9 mouse cellular contexts compared by ENCODE assay signal in genomic region chr11:84760622-84761196, GRCm38 (mm10). TPM values are rescaled to one million over a fixed set of nuclear protein-coding genes. Genes with fewer than 3 reads are reported as not detected.
DNase-seq lines count a peak whose midpoint lies in the region; ATAC-seq and TF ChIP-seq lines count a peak whose summit lies in the region.
"Had no signal": no experiment of that assay in that cellular context is flagged by ENCODE, and none has a peak within 500 bp of the region (broad histone marks: within the 10 kb centered on the region; RNA-seq: fewer than 3 reads in every experiment).

No protein-coding gene starts in this region.

- intact Hi-C loops in left cerebral cortex, postnatal 36 days (cut with DNase I): no loop called here

- no peak overlapping the region for H3K4me3 ChIP-seq in lung, embryonic 14.5 days (ENCODE audit: low read depth, low read length)
- no peak overlapping the region for H3K4me3 ChIP-seq in hindbrain, embryonic 11.5 days (ENCODE audit: low read depth, low read length)
- no peak overlapping the region for H3K4me3 ChIP-seq in intestine, embryonic 16.5 days (ENCODE audit: low read length)

- H3K27ac ChIP-seq in lung, embryonic 14.5 days (ENCODE audit: low read depth): no peak overlapping the region
- peak overlapping the region; percentile 25; the same call in 1 of the 2 replicates for H3K27ac ChIP-seq in hindbrain, embryonic 11.5 days (ENCODE audit: low read depth, low read length)
- no peak overlapping the region for H3K27ac ChIP-seq in intestine, embryonic 16.5 days (ENCODE audit: low read length)
- H3K27ac ChIP-seq: liver, embryonic 14.5 days had no signal

- no peaks in the 10 kb centered on the region for H3K36me3 ChIP-seq in lung, embryonic 14.5 days (ENCODE audit: insufficient read depth)
- no peaks in the 10 kb centered on the region for H3K36me3 ChIP-seq in hindbrain, embryonic 11.5 days (ENCODE audit: control insufficient read depth, insufficient read depth, low read length)
- H3K36me3 ChIP-seq in intestine, embryonic 16.5 days (ENCODE audit: control insufficient read depth, insufficient read depth, low read length): no peaks in the 10 kb centered on the region

- 6% methylated on average over 15 of the region's 15 CpGs for WGBS in lung, embryonic 14.5 days
- WGBS in hindbrain, embryonic 11.5 days: 20% methylated on average over 15 of the region's 15 CpGs
- WGBS in intestine, embryonic 16.5 days: 29% methylated on average over 15 of the region's 15 CpGs

- no peak for ATAC-seq in lung, embryonic 14.5 days (ENCODE audit: insufficient read depth)
- peak; percentile 80 for ATAC-seq in hindbrain, embryonic 11.5 days (ENCODE audit: low FRiP score)
- ATAC-seq in intestine, embryonic 16.5 days: no peak

- H3K9me3 ChIP-seq in lung, embryonic 14.5 days (ENCODE audit: low read depth, low read length): no peaks in the 10 kb centered on the region
- H3K9me3 ChIP-seq in hindbrain, embryonic 11.5 days (ENCODE audit: control insufficient read depth, low read length): no peaks in the 10 kb centered on the region
- H3K9me3 ChIP-seq in intestine, embryonic 16.5 days (ENCODE audit: control insufficient read depth, low read length): no peaks in the 10 kb centered on the region

- no peak overlapping the region for H3K4me2 ChIP-seq in lung, embryonic 14.5 days
- H3K4me2 ChIP-seq in hindbrain, embryonic 11.5 days (replicated peaks; ENCODE audit: low read depth, low read length): no peak overlapping the region
- no peak overlapping the region for H3K4me2 ChIP-seq in intestine, embryonic 16.5 days (ENCODE audit: low read depth, low read length)

- no peaks in the 10 kb centered on the region for H3K4me1 ChIP-seq in lung, embryonic 14.5 days (ENCODE audit: insufficient read depth)
- H3K4me1 ChIP-seq in hindbrain, embryonic 11.5 days (replicated peaks; ENCODE audit: control insufficient read depth, insufficient read depth, low read length): peaks cover 9% of the 10 kb centered on the region
- H3K4me1 ChIP-seq in intestine, embryonic 16.5 days (ENCODE audit: control insufficient read depth, insufficient read depth, low read length): peaks cover 10% of the 10 kb centered on the region

- no peak overlapping the region for H3K9ac ChIP-seq in lung, embryonic 14.5 days
- H3K9ac ChIP-seq in hindbrain, embryonic 11.5 days (ENCODE audit: low read depth, low read length): no peak overlapping the region
- H3K9ac ChIP-seq in intestine, embryonic 16.5 days (ENCODE audit: low read depth, low read length): no peak overlapping the region
- H3K9ac ChIP-seq: liver, embryonic 14.5 days had no signal

- 0 out of 2 replicates have a peak, but pooled peaks cover 2% of the 10 kb centered on the region for H3K27me3 ChIP-seq in lung, embryonic 14.5 days (ENCODE audit: insufficient read depth, low read length)
- H3K27me3 ChIP-seq in hindbrain, embryonic 11.5 days (ENCODE audit: control insufficient read depth, insufficient read depth, low read length): peaks cover 5% of the 10 kb centered on the region; the same call in 1 of the 2 replicates
- peaks cover 5% of the 10 kb centered on the region; the same call in 1 of the 2 replicates for H3K27me3 ChIP-seq in intestine, embryonic 16.5 days (replicated peaks; ENCODE audit: control insufficient read depth, insufficient read depth, low read length)

- TF ChIP-seq CTCF in lung, embryonic 14.5 days (IDR thresholded peaks at IDR 0.05; ENCODE audit: low read depth): no peak

- DNase-seq in lung, embryonic 14.5 days: peak; percentile 34
- DNase-seq in lung, postnatal 4 days: no peak
- peak; percentile 81 for DNase-seq in hindbrain, embryonic 11.5 days (ENCODE audit: low spot score)
- DNase-seq in left cerebral cortex, postnatal 36 days (ENCODE audit: low spot score in 2 of 2): peak; percentile 64 to 65
- peak; percentile 66 for DNase-seq in right cerebral cortex, postnatal 4 days
- no peak for DNase-seq in gastrocnemius, postnatal 10 days
- no peak for DNase-seq in B cell, adult 2 months

RNA-seq across cellular contexts. Expression of gene Mrm1, which starts 58.6 kb away (rescaled TPM):
- 7.6 and 12.1 TPM in 2 replicates for polyA plus RNA-seq in lung, embryonic 14.5 days (2014; fragmentation: Nextera tagmentation; extraction: Ambion mirVana)
- polyA plus RNA-seq in hindbrain, embryonic 11.5 days (2014; fragmentation: Nextera tagmentation; extraction: Ambion mirVana): 11.2 and 13.3 TPM in 2 replicates
- 10 to 100 TPM; 19.3 to 19.4 TPM for total RNA-seq in left cerebral cortex, postnatal 36 days (2021)
- 1 to 10 TPM; 3.8 to 4.9 TPM for total RNA-seq in gastrocnemius, postnatal 10 days (2021)
- polyA plus RNA-seq in intestine, embryonic 16.5 days (2015; fragmentation: Nextera tagmentation; extraction: Ambion mirVana): 14.6 and 15.0 TPM in 2 replicates

Comparison
In these comparisons a context has a peak if more than half of its experiments do, and no peak if none do; other contexts are left out.
1. DNase-seq: peak in lung, embryonic 14.5 days (single experiment), hindbrain, embryonic 11.5 days (single experiment), left cerebral cortex, postnatal 36 days (2 of 2) and right cerebral cortex, postnatal 4 days (single experiment); none in lung, postnatal 4 days (0 of 2), gastrocnemius, postnatal 10 days (single experiment) and B cell, adult 2 months (0 of 2).